Mouse (Mus musculus) heart, embryonic 16.5 days (tissue): ENCODE measurements around the gene Gbe1. TPM values are rescaled to one million over a fixed set of nuclear protein-coding genes. Genes with fewer than 3 reads are reported as not detected.

ENCODE experiments used
- ATAC-seq: fragments of 200-750 bp; cut with Nextera tagmentation; replicated peaks from 2 replicates; pipeline ENCODE4 v1.8.0; 2017; ENCODE audit warnings: moderate number of reproducible peaks; ENCODE audit not compliant: insufficient read depth, low FRiP score; ENCODE audit errors: extremely low read depth
- H3K27ac ChIP-seq: fragments of 300-500 bp; sonication (generic); 2 replicates; pipeline ENCODE4 v1.5.1; 2014; ENCODE audit warnings: mild to moderate bottlenecking, low read length, control low read depth, moderate library complexity
- H3K27me3 ChIP-seq: fragments of 300-500 bp; sonication (generic); 2 replicates; pipeline ENCODE4 v1.6.1; 2014; ENCODE audit warnings: low read length, mixed read lengths; ENCODE audit not compliant: control insufficient read depth, insufficient read depth
- H3K36me3 ChIP-seq: fragments of 300-500 bp; sonication (generic); 2 replicates; pipeline ENCODE4 v1.6.1; 2014; ENCODE audit not compliant: control insufficient read depth, insufficient read depth
- H3K4me1 ChIP-seq: fragments of 300-500 bp; sonication (generic); 2 replicates; pipeline ENCODE4 v1.6.1; 2014; ENCODE audit warnings: low read length, mixed read lengths; ENCODE audit not compliant: control insufficient read depth, insufficient read depth
- H3K4me2 ChIP-seq: fragments of 300-500 bp; sonication (generic); 2 replicates; pipeline ENCODE4 v1.6.1; 2014; ENCODE audit warnings: low read depth, mild to moderate bottlenecking, control low read depth, low read length
- H3K4me3 ChIP-seq: fragments of 300-500 bp; sonication (generic); 2 replicates; pipeline ENCODE4 v1.5.1; 2014; ENCODE audit warnings: mild to moderate bottlenecking, control low read depth, low read length
- H3K9ac ChIP-seq: fragments of 300-500 bp; sonication (generic); 2 replicates; pipeline ENCODE4 v1.6.1; 2014; ENCODE audit warnings: low read length, control low read depth
- H3K9me3 ChIP-seq: fragments of 300-500 bp; sonication (generic); replicated peaks from 2 replicates; pipeline ENCODE4 v1.6.1; 2016; ENCODE audit warnings: low read length; ENCODE audit not compliant: control insufficient read depth
- WGBS: fragments of 180-500 bp; shearing (Covaris S2); extraction: QIAGEN DNeasy Blood & Tissue Kit; methylation state at CpG from one replicate; pipeline ENCODE4 v1.1.7; 2014; 5-methylcytosine and 5-hydroxymethylcytosine counted together
- polyA plus RNA-seq: library from polyadenylated mRNA; unstranded; fragments of >200 nt; fragmentation: Nextera tagmentation; extraction: Ambion mirVana; gene quantifications from 2 replicates; pipeline ENCODE4 v1.2.1, GENCODE M21; 2015

Gene Gbe1
- polyA plus RNA-seq, 1 experiment from 2014 or later: 79.5 TPM

DNA sequence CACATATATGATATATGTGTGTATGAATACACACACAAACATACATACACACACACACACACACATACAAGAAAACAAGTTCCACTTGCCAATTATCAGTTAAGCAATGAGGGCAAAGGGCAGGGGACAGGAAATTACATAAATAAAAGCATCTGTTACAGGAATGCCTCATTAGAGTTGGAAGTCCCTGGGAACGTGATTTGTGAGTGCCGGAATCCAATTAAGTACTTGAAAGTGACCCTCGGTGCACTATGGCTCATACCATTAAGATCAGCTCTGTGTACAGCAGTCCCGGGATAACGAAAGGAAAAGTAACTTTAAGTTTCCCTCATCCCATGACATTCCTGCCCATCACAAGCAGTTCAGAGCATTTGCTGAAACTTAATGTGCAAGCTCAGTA lies 249.7 kb downstream of the Gbe1 start:
- H3K27me3 ChIP-seq: no peaks in the 10 kb centered on the region
- no peak for ATAC-seq
- 75% methylated on average over 5 of the region's 5 CpGs for WGBS

DNA sequence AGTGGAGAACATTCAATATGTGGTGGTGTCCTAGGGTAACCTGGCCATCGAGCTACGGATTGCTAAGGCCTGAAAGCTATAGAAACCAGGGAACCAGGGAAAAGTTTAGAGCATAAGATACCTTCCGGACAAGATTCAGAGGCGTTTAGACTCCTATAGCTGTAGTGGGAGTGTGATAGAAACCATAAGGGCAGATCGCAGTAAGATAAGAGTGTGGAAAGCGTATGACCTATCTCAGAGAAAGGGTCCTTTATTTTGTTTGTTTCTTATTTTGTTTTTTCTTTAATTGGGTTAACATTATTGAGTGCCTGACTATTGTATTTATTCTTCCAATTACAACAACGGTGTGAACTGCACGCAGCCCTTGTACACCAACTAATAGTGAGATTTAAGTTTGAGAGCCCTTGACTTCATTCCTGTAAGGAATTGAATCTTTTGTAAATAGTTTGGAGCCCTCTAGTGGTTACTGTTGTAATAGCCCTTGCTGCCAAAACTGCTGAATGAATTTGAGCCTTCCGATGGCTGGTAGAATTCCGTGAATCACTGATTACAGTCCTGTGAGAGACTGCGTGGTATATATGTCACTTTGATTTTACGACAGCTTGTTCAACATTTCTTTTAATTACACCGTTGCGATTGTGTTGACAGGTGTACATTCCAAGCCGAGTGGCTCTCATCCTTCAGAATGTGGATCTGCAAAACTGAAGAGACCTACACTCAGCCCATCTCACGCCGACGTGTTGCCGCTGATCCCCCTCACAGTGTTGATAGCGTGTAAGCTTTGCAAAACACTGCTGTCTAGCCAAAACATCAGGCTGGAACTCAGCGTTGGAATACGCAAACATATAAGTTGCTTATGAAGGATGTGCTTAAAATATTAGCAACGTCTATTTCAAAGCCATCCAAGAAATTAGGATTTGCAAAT lies 254.9 kb downstream of the Gbe1 start:
- Histone ChIP-seq H3K36me3 (no peaks in the 10 kb centered on the region), H3K4me1 (peaks cover 3% of the 10 kb centered on the region), H3K27ac (no peak overlapping the region), H3K9me3 (no peaks in the 10 kb centered on the region), H3K4me2 (peak overlapping the region; percentile 47), H3K27me3 (no peaks in the 10 kb centered on the region), H3K9ac (peak overlapping the region; percentile 11; the same call in 1 of the 2 replicates), H3K4me3 (peak overlapping the region; percentile 26)
- no peak for ATAC-seq
- 40% methylated on average over 23 of the region's 23 CpGs for WGBS

More for the DNA sequence above, 249.7 kb downstream of the Gbe1 start:
- Histone ChIP-seq H3K4me1 (no peaks in the 10 kb centered on the region), H3K9me3 (no peaks in the 10 kb centered on the region), H3K27ac (no peak overlapping the region), H3K36me3 (no peaks in the 10 kb centered on the region), H3K4me2 (no peak overlapping the region), H3K9ac (no peak overlapping the region), H3K4me3 (no peak overlapping the region)

DNA sequence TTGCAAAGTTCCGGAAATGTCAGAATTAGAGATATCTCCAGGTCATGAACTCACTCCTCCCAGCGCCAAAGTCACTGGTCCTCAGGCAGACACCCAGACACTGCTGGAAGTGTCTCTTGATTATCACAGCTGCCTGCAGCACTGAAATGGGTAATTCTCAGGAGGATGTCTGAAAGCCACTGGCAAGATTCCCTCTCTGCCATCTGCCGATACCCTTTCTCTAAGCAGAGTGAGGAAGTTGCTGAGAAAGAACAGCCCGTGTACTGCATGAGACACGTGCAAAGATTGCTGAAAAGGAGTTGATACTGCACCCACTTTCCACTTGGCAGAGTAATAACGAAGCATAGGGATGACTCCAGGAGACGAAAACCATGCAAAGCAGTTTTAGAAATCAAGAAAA lies 272.2 kb downstream of the Gbe1 start:
- no CpG with 5 or more reads among the region's 7 CpGs for WGBS
- no peaks in the 10 kb centered on the region for H3K9me3 ChIP-seq
- H3K27ac ChIP-seq: no peak overlapping the region
- H3K36me3 ChIP-seq: no peaks in the 10 kb centered on the region
- H3K4me3 ChIP-seq: no peak overlapping the region
- no peaks in the 10 kb centered on the region for H3K4me1 ChIP-seq
- ATAC-seq: no peak
- no peak overlapping the region for H3K9ac ChIP-seq
- no peak overlapping the region for H3K4me2 ChIP-seq
- no peaks in the 10 kb centered on the region for H3K27me3 ChIP-seq

DNA sequence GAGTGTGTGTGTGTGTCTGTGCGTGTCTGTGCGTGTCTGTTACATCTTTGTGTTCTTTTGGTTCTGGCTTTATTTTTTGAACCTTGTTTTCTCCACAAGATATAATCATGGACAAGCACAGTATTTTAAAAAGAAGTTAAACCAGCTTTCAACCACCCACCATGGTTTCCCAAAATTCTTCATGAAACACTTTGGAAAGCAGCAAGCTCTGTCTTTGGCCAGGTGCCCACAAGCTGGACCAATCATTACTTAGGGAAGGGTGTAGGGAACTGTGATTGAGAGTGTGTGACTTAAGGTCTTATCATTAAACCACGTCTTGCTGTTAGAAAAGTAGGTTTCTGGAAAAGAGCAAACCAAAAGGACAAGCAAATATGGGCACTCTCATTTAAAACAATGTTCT lies 288.6 kb downstream of the Gbe1 start:
- Histone ChIP-seq H3K4me2 (no peak overlapping the region), H3K4me1 (no peaks in the 10 kb centered on the region), H3K27me3 (no peaks in the 10 kb centered on the region), H3K9me3 (no peaks in the 10 kb centered on the region), H3K4me3 (no peak overlapping the region), H3K9ac (no peak overlapping the region), H3K36me3 (no peaks in the 10 kb centered on the region), H3K27ac (no peak overlapping the region)
- ATAC-seq: no peak
- 81% methylated on average over 3 of the region's 3 CpGs for WGBS

DNA sequence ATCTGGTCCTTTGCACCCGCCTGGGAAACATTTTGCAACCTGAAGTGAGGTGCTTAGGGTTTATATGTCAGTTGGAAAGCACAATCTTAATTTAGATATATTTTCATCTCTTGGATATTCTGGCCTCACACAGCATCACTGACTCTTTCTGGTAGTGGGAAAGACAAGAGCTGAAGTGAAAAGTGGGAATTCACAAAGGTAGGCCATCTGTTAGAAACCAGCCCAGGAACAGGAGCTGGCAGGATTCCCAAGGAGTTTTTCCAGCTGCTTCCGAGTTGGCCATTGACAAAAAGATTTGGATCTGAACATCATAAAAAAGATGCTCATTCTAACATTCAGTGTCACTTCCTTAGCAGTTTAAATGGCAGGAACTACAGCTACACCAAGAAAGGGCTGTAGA lies 294.6 kb downstream of the Gbe1 start:
- no peak overlapping the region for H3K27ac ChIP-seq
- H3K4me3 ChIP-seq: no peak overlapping the region
- no peaks in the 10 kb centered on the region for H3K27me3 ChIP-seq
- WGBS: 65% methylated on average over 2 of the region's 2 CpGs
- no peak for ATAC-seq
- H3K36me3 ChIP-seq: no peaks in the 10 kb centered on the region
- no peak overlapping the region for H3K4me2 ChIP-seq
- H3K4me1 ChIP-seq: no peaks in the 10 kb centered on the region
- no peaks in the 10 kb centered on the region for H3K9me3 ChIP-seq
- no peak overlapping the region for H3K9ac ChIP-seq

DNA sequence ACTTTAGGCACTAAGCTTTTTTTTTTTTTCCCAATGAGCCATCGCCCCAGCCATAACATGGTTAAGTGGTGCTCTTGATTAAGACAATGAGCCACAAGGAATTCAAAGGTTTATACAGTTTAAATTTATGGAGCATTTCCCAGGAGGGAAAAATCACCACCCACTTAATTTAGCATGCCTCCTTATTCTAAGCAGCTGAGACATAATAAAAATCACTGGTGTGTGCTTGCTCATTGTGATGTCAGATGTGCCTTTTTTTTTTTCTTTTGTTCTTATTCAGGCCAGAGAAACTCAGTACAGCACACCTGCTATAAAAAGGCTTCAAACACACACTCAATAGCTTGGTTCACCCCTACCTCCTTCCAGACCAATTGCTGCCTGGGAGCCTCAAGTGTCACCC lies 303.9 kb downstream of the Gbe1 start:
- no peaks in the 10 kb centered on the region for H3K36me3 ChIP-seq
- no peak for ATAC-seq
- no peak overlapping the region for H3K4me3 ChIP-seq
- H3K9me3 ChIP-seq: no peaks in the 10 kb centered on the region
- no peak overlapping the region for H3K9ac ChIP-seq
- H3K4me1 ChIP-seq: no peaks in the 10 kb centered on the region
- WGBS: 84% methylated on average over 1 of the region's 1 CpGs
- no peaks in the 10 kb centered on the region for H3K27me3 ChIP-seq
- no peak overlapping the region for H3K27ac ChIP-seq
- H3K4me2 ChIP-seq: no peak overlapping the region

DNA sequence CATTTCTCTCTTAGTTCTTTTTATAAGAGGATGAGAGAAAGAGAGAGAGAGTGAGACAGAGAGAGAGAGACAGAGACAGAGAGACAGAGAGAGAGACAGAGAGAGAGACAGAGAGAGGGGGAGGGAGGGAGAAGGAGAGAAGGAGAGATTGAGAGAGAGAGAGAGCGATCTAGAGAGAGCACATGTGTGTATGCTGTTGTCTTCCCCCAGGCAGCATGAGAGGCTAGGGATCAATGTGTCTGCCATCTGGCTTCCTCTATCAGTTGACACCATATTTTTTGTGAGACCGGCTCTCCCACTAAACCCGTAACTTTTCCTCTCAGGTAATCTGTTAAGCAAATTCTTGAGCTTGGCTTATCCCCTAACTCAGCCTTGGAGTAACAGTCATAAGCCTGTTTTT lies 304.4 kb downstream of the Gbe1 start:
- Histone ChIP-seq H3K9me3 (no peaks in the 10 kb centered on the region), H3K4me3 (no peak overlapping the region), H3K4me2 (no peak overlapping the region), H3K27me3 (no peaks in the 10 kb centered on the region), H3K4me1 (no peaks in the 10 kb centered on the region), H3K9ac (no peak overlapping the region), H3K27ac (no peak overlapping the region), H3K36me3 (no peaks in the 10 kb centered on the region)
- no peak for ATAC-seq
- WGBS: 87% methylated on average over 3 of the region's 3 CpGs
